Comparison of ENCODE assay signal across 27 mouse cellular contexts in genomic region chr4:107483556-107484220, GRCm38 (mm10). TPM values are rescaled to one million over a fixed set of nuclear protein-coding genes. Genes with fewer than 3 reads are reported as not detected.
"Had no signal": no experiment of that assay in that cellular context is flagged by ENCODE, and none has a peak within 500 bp of the region (broad histone marks: within the 10 kb centered on the region; RNA-seq: fewer than 3 reads in every experiment).

No protein-coding gene starts in this region.

- H3K4me3 ChIP-seq: embryonic facial prominence, embryonic 10.5 days; embryonic facial prominence, embryonic 12.5 days; embryonic facial prominence, embryonic 13.5 days; embryonic facial prominence, embryonic 15.5 days; erythroblast, embryonic 14.5 days; forebrain, embryonic 10.5 days; forebrain, embryonic 13.5 days; forebrain, embryonic 15.5 days; gastrocnemius, adult 2 months; heart, adult 2 months; heart, embryonic 10.5 days had no signal

- DNase-seq: cerebellum, adult 18-20 months; cerebellum, adult 2 months; cerebellum, adult 8-10 months; cerebellum, adult 9-11 months; embryo, embryonic 11 days; gastrocnemius, adult 2 months; gastrocnemius, postnatal 10 days; gastrocnemius, postnatal 14 days; gastrocnemius, postnatal 25 days; gastrocnemius, postnatal 36 days; heart, adult 11 months; heart, adult 18-20 months; heart, adult 2 months had no signal

- H3K36me3 ChIP-seq: embryonic facial prominence, embryonic 10.5 days; embryonic facial prominence, embryonic 12.5 days; embryonic facial prominence, embryonic 13.5 days; embryonic facial prominence, embryonic 15.5 days; forebrain, embryonic 10.5 days; forebrain, embryonic 15.5 days; heart, embryonic 10.5 days had no signal

- H3K4me1 ChIP-seq: embryonic facial prominence, embryonic 12.5 days; forebrain, embryonic 13.5 days; forebrain, embryonic 15.5 days had no signal

- H3K4me2 ChIP-seq: embryonic facial prominence, embryonic 12.5 days; embryonic facial prominence, embryonic 13.5 days; embryonic facial prominence, embryonic 15.5 days; forebrain, embryonic 13.5 days; forebrain, embryonic 15.5 days; heart, embryonic 11.5 days had no signal

- H3K9ac ChIP-seq: embryonic facial prominence, embryonic 12.5 days; embryonic facial prominence, embryonic 13.5 days; embryonic facial prominence, embryonic 15.5 days; forebrain, embryonic 13.5 days; forebrain, embryonic 15.5 days had no signal

- H3K27ac ChIP-seq: embryonic facial prominence, embryonic 10.5 days; embryonic facial prominence, embryonic 12.5 days; embryonic facial prominence, embryonic 13.5 days; embryonic facial prominence, embryonic 15.5 days; forebrain, embryonic 10.5 days; forebrain, embryonic 13.5 days; forebrain, embryonic 15.5 days; gastrocnemius, adult 2 months; heart, adult 2 months; heart, embryonic 10.5 days had no signal

- H3K27me3 ChIP-seq: embryonic facial prominence, embryonic 15.5 days; forebrain, embryonic 15.5 days had no signal

- H3K9me3 ChIP-seq: embryonic facial prominence, embryonic 10.5 days; embryonic facial prominence, embryonic 12.5 days; embryonic facial prominence, embryonic 13.5 days; embryonic facial prominence, embryonic 15.5 days; forebrain, embryonic 10.5 days; forebrain, embryonic 13.5 days; forebrain, embryonic 15.5 days; heart, embryonic 10.5 days had no signal

- ATAC-seq: forebrain, embryonic 13.5 days; forebrain, embryonic 14.5 days; forebrain, embryonic 15.5 days; forebrain, embryonic 16.5 days had no signal

RNA-seq across cellular contexts. Expression of gene Glis1, which starts 49.3 kb away (rescaled TPM):
- total RNA-seq: common myeloid progenitor, adult 5-6 weeks; gastrocnemius, postnatal 25 days; granulocyte monocyte progenitor cell, adult 5-6 weeks had no signal
